Mouse (Mus musculus) common myeloid progenitor, adult 5-6 weeks (primary cell): ENCODE measurements around the gene Sytl4. TPM values are rescaled to one million over a fixed set of nuclear protein-coding genes. Genes with fewer than 3 reads are reported as not detected.
A peak's percentile ranks its signal among the peaks of the same experiment; 100 is the strongest.

Experiments
- ATAC-seq: replicated peaks from 2 replicates; pipeline ENCODE4 v1.8.0; 2016; ENCODE audit warnings: low read depth, mild to moderate bottlenecking, moderate TSS enrichment, inconsistent platforms; ENCODE audit not compliant: poor library complexity, severe bottlenecking
- total RNA-seq: library from RNA; stranded (forward); fragments of 200-1000, 187-1606 nt; gene quantifications from 2 replicates; pipeline ENCODE4 v1.2.3, GENCODE M21; 2017

The Sytl4 gene
- 5.8 and 7.4 TPM in 2 replicates for total RNA-seq

- ATAC-seq, result peak; percentile 94
These were observed at the start of gene Sytl4 for GRCm38 (mm10) chrX:133981231-133982002. Gene Sytl4, minus strand, starts transcription at chrX:133981812.

- no peak for ATAC-seq
These were observed 39.1 kb upstream of the Sytl4 start for GRCm38 (mm10) chrX:134020664-134021063.

GRCm38 (mm10) chrX:134019005-134019404 lies 37.4 kb upstream of the Sytl4 start:
- ATAC-seq, result peak; percentile 99

- no peak for ATAC-seq
These were observed 14.3 kb upstream of the Sytl4 start for GRCm38 (mm10) chrX:133995866-133996265.

GRCm38 (mm10) chrX:133964615-133965014 lies 17.0 kb downstream of the Sytl4 start:
- ATAC-seq, result no peak

GRCm38 (mm10) chrX:133960617-133961016 lies 21.0 kb downstream of the Sytl4 start:
- peak; percentile 76 for ATAC-seq

GRCm38 (mm10) chrX:133954661-133955060 lies 27.0 kb downstream of the Sytl4 start:
- no peak for ATAC-seq

GRCm38 (mm10) chrX:133947427-133947826 lies 34.2 kb downstream of the Sytl4 start:
- ATAC-seq, result peak; percentile 99

- no peak for ATAC-seq
These were observed 42.1 kb downstream of the Sytl4 start for GRCm38 (mm10) chrX:133939561-133939960.

GRCm38 (mm10) chrX:133936605-133937225 lies 44.9 kb downstream of the Sytl4 start:
- ATAC-seq, result no peak

GRCm38 (mm10) chrX:133931302-133932013 lies 50.2 kb downstream of the Sytl4 start:
- peak; percentile 66; the same call in 1 of the 2 replicates for ATAC-seq

GRCm38 (mm10) chrX:133926760-133927159 lies 54.9 kb downstream of the Sytl4 start:
- ATAC-seq, result no peak

GRCm38 (mm10) chrX:133921187-133921586 lies 60.4 kb downstream of the Sytl4 start:
- ATAC-seq, result peak; percentile 45; the same call in 1 of the 2 replicates

GRCm38 (mm10) chrX:133914219-133914618 lies 67.4 kb downstream of the Sytl4 start:
- ATAC-seq, result no peak

- ATAC-seq, result no peak
These were observed 68.6 kb downstream of the Sytl4 start for GRCm38 (mm10) chrX:133913006-133913405.

GRCm38 (mm10) chrX:133911397-133912103 lies 70.1 kb downstream of the Sytl4 start:
- no peak for ATAC-seq

GRCm38 (mm10) chrX:133908261-133908660 lies 73.4 kb downstream of the Sytl4 start, which contains the start of gene Srpx2:
Gene Srpx2, plus strand, starts transcription at chrX:133908426.
- ATAC-seq, result no peak

GRCm38 (mm10) chrX:133898014-133898542 lies 83.5 kb downstream of the Sytl4 start, which contains the start of gene Tspan6:
Gene Tspan6, minus strand, starts transcription at chrX:133898429.
- ATAC-seq, result peak; percentile 99

- no peak for ATAC-seq
These were observed 93.5 kb downstream of the Sytl4 start for GRCm38 (mm10) chrX:133888111-133888510.

- peak; percentile 80 for ATAC-seq
These were observed 94.3 kb downstream of the Sytl4 start for GRCm38 (mm10) chrX:133887308-133887707.
